Mouse (Mus musculus) spleen, adult 2 months (tissue): ENCODE data around the gene Lipc. TPM values are rescaled to one million over a fixed set of nuclear protein-coding genes. Genes with fewer than 3 reads are reported as not detected.

Source experiments
- DNase-seq, 2 experiments: peaks; one replicate each; pipeline versions ENCODE4 v3.0.0 to v3.0.0-alpha.2; 2012 to 2021; ENCODE audit warnings: low spot score in 2 of 2, low read depth in 1 of 2
- H3K27ac ChIP-seq: fragments of 200-500 bp; 2 replicates; pipeline ENCODE4 v1.5.1; 2012; ENCODE audit warnings: low read length, inconsistent platforms; ENCODE audit not compliant: insufficient read depth
- H3K27me3 ChIP-seq: fragments of 200-500 bp; 2 replicates; pipeline ENCODE4 v1.6.1; 2012; ENCODE audit warnings: mild to moderate bottlenecking, moderate library complexity, low read length, inconsistent platforms; ENCODE audit not compliant: control insufficient read depth, insufficient read depth
- H3K36me3 ChIP-seq: fragments of 200-500 bp; 2 replicates; pipeline ENCODE4 v1.6.1; 2012; ENCODE audit warnings: mild to moderate bottlenecking, low read length, inconsistent platforms; ENCODE audit not compliant: control insufficient read depth, insufficient read depth
- H3K4me1 ChIP-seq: fragments of 200-500 bp; 2 replicates; pipeline ENCODE4 v1.6.1; 2011; ENCODE audit warnings: inconsistent platforms; ENCODE audit not compliant: control insufficient read depth, insufficient read depth, insufficient read length
- H3K4me3 ChIP-seq: fragments of 200-500 bp; 2 replicates; pipeline ENCODE4 v1.5.1; 2011; ENCODE audit warnings: mild to moderate bottlenecking, inconsistent platforms; ENCODE audit not compliant: insufficient read depth, insufficient read length; ENCODE audit errors: extremely low read depth
- CTCF ChIP-seq: fragments of 200-500 bp; IDR thresholded peaks from 2 replicates; pipeline ENCODE4 v1.5.1; 2011; ENCODE audit warnings: mild to moderate bottlenecking, inconsistent platforms; ENCODE audit not compliant: insufficient read depth, insufficient read length, insufficient replicate concordance; ENCODE audit errors: extremely low read depth
- POLR2A ChIP-seq: fragments of 200-500 bp; IDR thresholded peaks from 2 replicates; pipeline ENCODE4 v1.6.1; 2011; ENCODE audit warnings: low read depth, low read length, inconsistent platforms
- WGBS: fragments of 180-500 bp; shearing (Covaris S2); methylation state at CpG from one replicate; pipeline ENCODE4 v1.1.7; 2018; 5-methylcytosine and 5-hydroxymethylcytosine counted together
- polyA plus RNA-seq: library from polyadenylated mRNA; depleted of rRNA; stranded (reverse); fragments of >200 nt; gene quantifications from 2 replicates; pipeline ENCODE4 v1.2.3, GENCODE M21; 2012

The Lipc gene
- polyA plus RNA-seq, 1 experiment: 3.7 TPM

GRCm38 (mm10) chr9:70958381-70958780 is 6.4 kb upstream of the Lipc start:
- DNase-seq: no peak
- Histone ChIP-seq H3K36me3 (no peaks in the 10 kb centered on the region), H3K27me3 (no peaks in the 10 kb centered on the region), H3K4me3 (no peak overlapping the region), H3K27ac (no peak overlapping the region), H3K4me1 (no peaks in the 10 kb centered on the region)
- TF ChIP-seq CTCF: no peak
- no peak for TF ChIP-seq POLR2A
- 72% methylated on average over 5 of the region's 5 CpGs for WGBS

DNA sequence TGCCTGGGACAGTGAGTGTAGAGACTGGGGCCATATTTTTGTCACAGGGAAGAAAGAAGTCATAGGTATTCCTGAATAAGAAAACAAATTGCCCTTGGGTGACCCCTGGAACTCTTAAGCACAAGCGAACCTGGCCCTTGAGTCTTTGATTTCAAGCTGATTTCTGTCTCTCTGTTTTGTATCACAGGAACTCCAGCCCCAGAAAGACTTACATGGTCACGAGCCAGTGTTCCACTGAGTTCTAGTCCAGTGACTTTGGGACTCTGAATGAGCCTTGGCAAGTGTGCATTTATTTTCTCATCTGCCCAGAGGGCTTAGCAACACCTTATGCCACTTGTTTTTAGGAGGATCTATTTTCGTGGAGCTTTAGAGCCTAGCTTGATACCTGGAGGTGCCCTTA is 5.7 kb upstream of the Lipc start:
- no peak for TF ChIP-seq CTCF
- TF ChIP-seq POLR2A: no peak
- no peak overlapping the region for H3K27ac ChIP-seq
- no peaks in the 10 kb centered on the region for H3K27me3 ChIP-seq
- H3K4me1 ChIP-seq: no peaks in the 10 kb centered on the region
- no peak overlapping the region for H3K4me3 ChIP-seq
- DNase-seq: no peak
- 82% methylated on average over 3 of the region's 3 CpGs for WGBS
- H3K36me3 ChIP-seq: no peaks in the 10 kb centered on the region

GRCm38 (mm10) chr9:70954226-70954625 is 2.2 kb upstream of the Lipc start:
- 89% methylated on average over 3 of the region's 3 CpGs for WGBS
- no peak for DNase-seq

GRCm38 (mm10) chr9:70949336-70949735 is 2.7 kb downstream of the Lipc start:
- no peak for DNase-seq
- Histone ChIP-seq H3K36me3 (no peaks in the 10 kb centered on the region), H3K27ac (no peak overlapping the region), H3K4me1 (peaks cover 4% of the 10 kb centered on the region; the same call in 1 of the 2 replicates), H3K27me3 (no peaks in the 10 kb centered on the region), H3K4me3 (no peak overlapping the region)
- WGBS: 91% methylated on average over 8 of the region's 8 CpGs
- no peak for TF ChIP-seq POLR2A
- TF ChIP-seq CTCF: no peak

More at GRCm38 (mm10) chr9:70954226-70954625, 2.2 kb upstream of the Lipc start:
- Histone ChIP-seq H3K4me1 (no peaks in the 10 kb centered on the region), H3K27ac (no peak overlapping the region), H3K27me3 (no peaks in the 10 kb centered on the region), H3K36me3 (no peaks in the 10 kb centered on the region), H3K4me3 (no peak overlapping the region)
- TF ChIP-seq CTCF (no peak), POLR2A (no peak)

GRCm38 (mm10) chr9:70947312-70947711 is 4.7 kb downstream of the Lipc start:
- DNase-seq: peak; percentile 8 to 12
- H3K4me1 ChIP-seq: peaks cover 7% of the 10 kb centered on the region; the same call in 1 of the 2 replicates
- H3K27me3 ChIP-seq: no peaks in the 10 kb centered on the region
- WGBS: 30% methylated on average over 5 of the region's 5 CpGs
- H3K36me3 ChIP-seq: no peaks in the 10 kb centered on the region
- TF ChIP-seq POLR2A: no peak
- TF ChIP-seq CTCF: no peak
- H3K27ac ChIP-seq: no peak overlapping the region
- no peak overlapping the region for H3K4me3 ChIP-seq

- Histone ChIP-seq H3K27ac (no peak overlapping the region), H3K4me1 (peaks cover 7% of the 10 kb centered on the region; the same call in 1 of the 2 replicates), H3K36me3 (no peaks in the 10 kb centered on the region), H3K4me3 (no peak overlapping the region), H3K27me3 (no peaks in the 10 kb centered on the region)
- WGBS: 46% methylated on average over 9 of the region's 9 CpGs
- no peak for DNase-seq
- TF ChIP-seq POLR2A (no peak), CTCF (no peak)
These were observed 9.2 kb downstream of the Lipc start for GRCm38 (mm10) chr9:70942686-70943333.

GRCm38 (mm10) chr9:70939752-70940501 is 12.1 kb downstream of the Lipc start:
- H3K4me1 ChIP-seq: peaks cover 3% of the 10 kb centered on the region; the same call in 1 of the 2 replicates
- WGBS: 93% methylated on average over 8 of the region's 8 CpGs

More at GRCm38 (mm10) chr9:70939752-70940501, 12.1 kb downstream of the Lipc start:
- Histone ChIP-seq H3K27me3 (no peaks in the 10 kb centered on the region), H3K36me3 (no peaks in the 10 kb centered on the region), H3K27ac (no peak overlapping the region), H3K4me3 (no peak overlapping the region)
- DNase-seq: no peak
- TF ChIP-seq CTCF (no peak), POLR2A (no peak)
